Mouse (Mus musculus) thymus, adult 2 months (tissue): ENCODE results near the gene Zfp512b. TPM values are rescaled to one million over a fixed set of nuclear protein-coding genes. Genes with fewer than 3 reads are reported as not detected.

ENCODE experiments used
- DNase-seq: peaks from one replicate; pipeline ENCODE4 v3.0.0; 2021
- H3K27ac ChIP-seq: fragments of 200-500 bp; 2 replicates; pipeline ENCODE4 v1.5.1; 2012; ENCODE audit warnings: low read length, control low read depth; ENCODE audit not compliant: control insufficient read depth, insufficient read depth
- H3K27me3 ChIP-seq: fragments of 200-500 bp; 2 replicates; pipeline ENCODE4 v1.6.1; 2012; ENCODE audit warnings: mild to moderate bottlenecking, low read length, moderate library complexity, mixed read lengths; ENCODE audit not compliant: control insufficient read depth, insufficient read depth
- H3K36me3 ChIP-seq: fragments of 200-500 bp; 2 replicates; pipeline ENCODE4 v1.6.1; 2012; ENCODE audit warnings: mild to moderate bottlenecking, low read length, moderate library complexity; ENCODE audit not compliant: control insufficient read depth, insufficient read depth
- H3K4me1 ChIP-seq: fragments of 200-500 bp; replicated peaks from 2 replicates; pipeline ENCODE4 v1.6.1; 2012; ENCODE audit warnings: low read length; ENCODE audit not compliant: control insufficient read depth, insufficient read depth
- H3K4me3 ChIP-seq: fragments of 200-500 bp; 2 replicates; pipeline ENCODE4 v1.5.1; 2012; ENCODE audit warnings: mild to moderate bottlenecking, low read length, control low read depth, moderate library complexity; ENCODE audit not compliant: control insufficient read depth, insufficient read depth
- CTCF ChIP-seq: fragments of 200-500 bp; IDR thresholded peaks from 2 replicates; pipeline ENCODE4 v1.5.1; 2012; ENCODE audit warnings: mild to moderate bottlenecking, control low read depth, low read length, moderate library complexity, borderline replicate concordance; ENCODE audit not compliant: control insufficient read depth, poor library complexity, insufficient read depth; ENCODE audit errors: extremely low read depth
- POLR2A ChIP-seq: fragments of 200-500 bp; IDR thresholded peaks from 2 replicates; pipeline ENCODE4 v1.6.1; 2012; ENCODE audit warnings: mild to moderate bottlenecking, low read length, control low read depth, moderate library complexity; ENCODE audit not compliant: control insufficient read depth, poor library complexity, insufficient read depth; ENCODE audit errors: extremely low read depth
- WGBS: fragments of 180-500 bp; shearing (Covaris S2); methylation state at CpG from one replicate; pipeline ENCODE4 v1.1.7; 2018; 5-methylcytosine and 5-hydroxymethylcytosine counted together
- polyA plus RNA-seq: library from polyadenylated mRNA; depleted of rRNA; stranded (reverse); fragments of >200 nt; gene quantifications from 2 replicates; pipeline ENCODE4 v1.2.3, GENCODE M21; 2012

The Zfp512b gene
- polyA plus RNA-seq, 1 experiment, result 87.6 TPM

GRCm38 (mm10) chr2:181568272-181569008 is 24.2 kb downstream of the Zfp512b start:
- peak; percentile 66 for DNase-seq
- Histone ChIP-seq H3K36me3 (no peaks in the 10 kb centered on the region), H3K4me1 (no peaks in the 10 kb centered on the region), H3K4me3 (no peak overlapping the region), H3K27me3 (no peaks in the 10 kb centered on the region), H3K27ac (no peak overlapping the region)
- TF ChIP-seq CTCF (no peak), POLR2A (no peak)
- WGBS, result 78% methylated on average over 7 of the region's 7 CpGs

GRCm38 (mm10) chr2:181567338-181567737 is 25.3 kb downstream of the Zfp512b start:
- Histone ChIP-seq H3K4me3 (no peak overlapping the region), H3K36me3 (no peaks in the 10 kb centered on the region)
- 97% methylated on average over 3 of the region's 3 CpGs for WGBS

GRCm38 (mm10) chr2:181553772-181554171 is 38.8 kb downstream of the Zfp512b start:
- DNase-seq, result no peak
- Histone ChIP-seq H3K27me3 (no peaks in the 10 kb centered on the region), H3K4me3 (no peak overlapping the region), H3K27ac (no peak overlapping the region), H3K4me1 (no peaks in the 10 kb centered on the region), H3K36me3 (peaks cover 31% of the 10 kb centered on the region)
- TF ChIP-seq CTCF (no peak), POLR2A (no peak)

More at GRCm38 (mm10) chr2:181567338-181567737, 25.3 kb downstream of the Zfp512b start:
- no peak for TF ChIP-seq CTCF
- H3K27ac ChIP-seq, result no peak overlapping the region
- H3K27me3 ChIP-seq, result no peaks in the 10 kb centered on the region
- DNase-seq, result no peak
- H3K4me1 ChIP-seq, result no peaks in the 10 kb centered on the region

- peaks cover 61% of the 10 kb centered on the region for H3K36me3 ChIP-seq
- 98% methylated on average over 2 of the region's 2 CpGs for WGBS
- H3K27ac ChIP-seq, result no peak overlapping the region
- no peak overlapping the region for H3K4me3 ChIP-seq
- H3K27me3 ChIP-seq, result no peaks in the 10 kb centered on the region
- no peak for DNase-seq
- TF ChIP-seq POLR2A (no peak), CTCF (no peak)
- H3K4me1 ChIP-seq, result no peaks in the 10 kb centered on the region
These were observed 42.4 kb downstream of the Zfp512b start for GRCm38 (mm10) chr2:181550233-181550632.

GRCm38 (mm10) chr2:181548682-181549081 is 43.9 kb downstream of the Zfp512b start:
- H3K4me1 ChIP-seq, result no peaks in the 10 kb centered on the region
- no peak for TF ChIP-seq POLR2A
- no peak for TF ChIP-seq CTCF
- H3K27me3 ChIP-seq, result no peaks in the 10 kb centered on the region
- H3K4me3 ChIP-seq, result no peak overlapping the region
- DNase-seq, result no peak
- WGBS, result 63% methylated on average over 5 of the region's 5 CpGs
- H3K27ac ChIP-seq, result no peak overlapping the region
- H3K36me3 ChIP-seq, result peaks cover 61% of the 10 kb centered on the region

GRCm38 (mm10) chr2:181548227-181548626 is 44.4 kb downstream of the Zfp512b start:
- no peak overlapping the region for H3K27ac ChIP-seq
- no peak for DNase-seq
- no peaks in the 10 kb centered on the region for H3K27me3 ChIP-seq
- no peak for TF ChIP-seq CTCF
- TF ChIP-seq POLR2A, result no peak
- no peak overlapping the region for H3K4me3 ChIP-seq
- WGBS, result 8% methylated on average over 1 of the region's 1 CpGs
- peaks cover 61% of the 10 kb centered on the region for H3K36me3 ChIP-seq
- H3K4me1 ChIP-seq, result no peaks in the 10 kb centered on the region

- TF ChIP-seq CTCF (no peak), POLR2A (no peak)
- no peaks in the 10 kb centered on the region for H3K27me3 ChIP-seq
- no peaks in the 10 kb centered on the region for H3K4me1 ChIP-seq
- whole genome bisulfite sequencing, result 98% methylated on average over 7 of the region's 7 CpGs
- peaks cover 52% of the 10 kb centered on the region for H3K36me3 ChIP-seq
- no peak for DNase-seq
- no peak overlapping the region for H3K27ac ChIP-seq
- H3K4me3 ChIP-seq, result no peak overlapping the region
These were observed 46.5 kb downstream of the Zfp512b start for GRCm38 (mm10) chr2:181546142-181546541.
